23 mouse cellular contexts compared by ENCODE assay signal in genomic region chr6:97995606-97996307, GRCm38 (mm10).
A peak's percentile ranks its signal among the peaks of the same experiment; 100 is the strongest.
DNase-seq lines count a peak whose midpoint lies in the region; ATAC-seq and TF ChIP-seq lines count a peak whose summit lies in the region.
"Had no signal": no experiment of that assay in that cellular context is flagged by ENCODE, and none has a peak within 500 bp of the region (broad histone marks: within the 10 kb centered on the region; RNA-seq: fewer than 3 reads in every experiment).

No protein-coding gene starts in this region.

- no peak overlapping the region for H3K4me3 ChIP-seq in kidney, postnatal 0 days (replicated peaks; ENCODE audit: low read depth, low read length)
- H3K4me3 ChIP-seq in thymus, adult 2 months (ENCODE audit: control insufficient read depth, insufficient read depth, low read length), result no peak overlapping the region
- peak overlapping the region; percentile 10 for H3K4me3 ChIP-seq in megakaryocyte, embryonic 14.5 days (replicated peaks)
- H3K4me3 ChIP-seq: embryonic facial prominence, embryonic 10.5 days; hindbrain, embryonic 15.5 days; intestine, embryonic 15.5 days; liver, embryonic 15.5 days had no signal

- H3K9me3 ChIP-seq in kidney, postnatal 0 days (replicated peaks; ENCODE audit: low read length), result no peaks in the 10 kb centered on the region
- no peaks in the 10 kb centered on the region for H3K9me3 ChIP-seq in megakaryocyte, embryonic 14.5 days
- H3K9me3 ChIP-seq: embryonic facial prominence, embryonic 10.5 days; hindbrain, embryonic 15.5 days; intestine, embryonic 15.5 days; liver, embryonic 15.5 days had no signal

- no peak for TF ChIP-seq POLR2A in thymus, adult 2 months (IDR thresholded peaks at IDR 0.05; ENCODE audit: control insufficient read depth, extremely low read depth, insufficient read depth, low read length, poor library complexity)

- 40% methylated on average over 11 of the region's 11 CpGs for WGBS in kidney, postnatal 0 days
- WGBS in thymus, adult 2 months, result 34% methylated on average over 11 of the region's 11 CpGs

- no peak overlapping the region for H3K4me2 ChIP-seq in kidney, postnatal 0 days (ENCODE audit: low read length)
- H3K4me2 ChIP-seq: hindbrain, embryonic 15.5 days; intestine, embryonic 15.5 days; liver, embryonic 15.5 days; midbrain, embryonic 11.5 days had no signal

- peak; percentile 50 for DNase-seq in kidney, postnatal 0 days (ENCODE audit: low spot score)
- no peak for DNase-seq in kidney, postnatal 25 days
- DNase-seq in thymus, postnatal 0 days (ENCODE audit: low spot score), result peak; percentile 11
- DNase-seq in thymus, adult 2 months, result no peak
- no peak for DNase-seq in layer of hippocampus, adult 18-20 months (ENCODE audit: low spot score in 2 of 2)
- DNase-seq in spleen, adult 12 weeks (ENCODE audit: low spot score), result no peak
- DNase-seq: adrenal gland, adult 8-10 months; B cell, adult 2 months; cerebellum, adult 11 months; cerebellum, postnatal 36 days; heart, postnatal 36 days; kidney, postnatal 14 days; lung, postnatal 14 days; right cerebral cortex, postnatal 25 days; thymus, postnatal 14 days had no signal

- ATAC-seq in kidney, postnatal 0 days (replicated peaks; ENCODE audit: low FRiP score, low read depth), result no peak
- no peak for ATAC-seq in frontal cortex, adult (ENCODE audit: low TSS enrichment)
- ATAC-seq: intestine, embryonic 15.5 days had no signal

- H3K9ac ChIP-seq in kidney, postnatal 0 days (ENCODE audit: low read depth, low read length), result no peak overlapping the region
- H3K9ac ChIP-seq: hindbrain, embryonic 15.5 days; intestine, embryonic 15.5 days; liver, embryonic 15.5 days had no signal

- no peaks in the 10 kb centered on the region for H3K27me3 ChIP-seq in kidney, postnatal 0 days (ENCODE audit: insufficient read depth, low read length)
- no peaks in the 10 kb centered on the region for H3K27me3 ChIP-seq in thymus, adult 2 months (ENCODE audit: control insufficient read depth, insufficient read depth, low read length)
- H3K27me3 ChIP-seq in megakaryocyte, embryonic 14.5 days (replicated peaks), result no peaks in the 10 kb centered on the region
- H3K27me3 ChIP-seq: hindbrain, embryonic 15.5 days; intestine, embryonic 15.5 days; liver, embryonic 15.5 days had no signal

- H3K4me1 ChIP-seq in kidney, postnatal 0 days (replicated peaks; ENCODE audit: insufficient read depth, low read length), result 0 out of 2 replicates have a peak, but pooled peaks cover 2% of the 10 kb centered on the region
- H3K4me1 ChIP-seq in thymus, adult 2 months (replicated peaks; ENCODE audit: control insufficient read depth, insufficient read depth, low read length), result no peaks in the 10 kb centered on the region
- H3K4me1 ChIP-seq in megakaryocyte, embryonic 14.5 days, result peaks cover 8% of the 10 kb centered on the region
- H3K4me1 ChIP-seq: intestine, embryonic 15.5 days; liver, embryonic 15.5 days had no signal

- no peaks in the 10 kb centered on the region for H3K36me3 ChIP-seq in kidney, postnatal 0 days (ENCODE audit: insufficient read depth, low read length)
- H3K36me3 ChIP-seq in thymus, adult 2 months (ENCODE audit: control insufficient read depth, insufficient read depth, low read length), result no peaks in the 10 kb centered on the region
- H3K36me3 ChIP-seq in megakaryocyte, embryonic 14.5 days (replicated peaks; ENCODE audit: low read length), result no peaks in the 10 kb centered on the region
- H3K36me3 ChIP-seq: embryonic facial prominence, embryonic 10.5 days; hindbrain, embryonic 15.5 days; intestine, embryonic 15.5 days; liver, embryonic 15.5 days had no signal

- H3K27ac ChIP-seq in kidney, postnatal 0 days, result no peak overlapping the region
- H3K27ac ChIP-seq in thymus, adult 2 months (ENCODE audit: control insufficient read depth, insufficient read depth, low read length), result no peak overlapping the region
- H3K27ac ChIP-seq: embryonic facial prominence, embryonic 10.5 days; hindbrain, embryonic 15.5 days; intestine, embryonic 15.5 days; liver, embryonic 15.5 days; stomach, postnatal 0 days had no signal

- no peak for TF ChIP-seq CTCF in kidney, postnatal 0 days (IDR thresholded peaks at IDR 0.05; ENCODE audit: low read depth)
- TF ChIP-seq CTCF in thymus, adult 2 months (IDR thresholded peaks at IDR 0.05; ENCODE audit: borderline replicate concordance, control insufficient read depth, extremely low read depth, insufficient read depth, low read length, poor library complexity), result no peak

Comparison
In these comparisons a context has a peak if more than half of its experiments do, and no peak if none do; other contexts are left out.
1. DNase-seq: peak in kidney, postnatal 0 days (single experiment) and thymus, postnatal 0 days (single experiment); none in kidney, postnatal 25 days (0 of 2), thymus, adult 2 months (single experiment), layer of hippocampus, adult 18-20 months (0 of 2) and spleen, adult 12 weeks (single experiment).